Mouse (Mus musculus) intestine, embryonic 15.5 days (tissue): ENCODE results near the gene Srrm4. TPM values are rescaled to one million over a fixed set of nuclear protein-coding genes. Genes with fewer than 3 reads are reported as not detected.
A peak's percentile ranks its signal among the peaks of the same experiment; 100 is the strongest.

ENCODE experiments used
- ATAC-seq: fragments of 200-750 bp; cut with Nextera tagmentation; 2 replicates; pipeline ENCODE4 v1.8.0; 2017; ENCODE audit warnings: moderate TSS enrichment, moderate library complexity
- H3K27ac ChIP-seq: fragments of 300-500 bp; sonication (generic); 2 replicates; pipeline ENCODE4 v1.5.1; 2015; ENCODE audit warnings: mild to moderate bottlenecking, inconsistent platforms
- H3K27me3 ChIP-seq: fragments of 300-500 bp; sonication (generic); replicated peaks from 2 replicates; pipeline ENCODE4 v1.6.1; 2015; ENCODE audit warnings: inconsistent platforms
- H3K36me3 ChIP-seq: fragments of 300-500 bp; sonication (generic); 2 replicates; pipeline ENCODE4 v1.6.1; 2015; ENCODE audit warnings: inconsistent platforms
- H3K4me1 ChIP-seq: fragments of 300-500 bp; sonication (generic); replicated peaks from 2 replicates; pipeline ENCODE4 v1.6.1; 2015; ENCODE audit warnings: inconsistent platforms
- H3K4me2 ChIP-seq: fragments of 300-500 bp; sonication (generic); replicated peaks from 2 replicates; pipeline ENCODE4 v1.6.1; 2015; ENCODE audit warnings: mild to moderate bottlenecking, inconsistent platforms
- H3K4me3 ChIP-seq: fragments of 300-500 bp; sonication (generic); replicated peaks from 2 replicates; pipeline ENCODE4 v1.5.1; 2015; ENCODE audit warnings: inconsistent platforms
- H3K9ac ChIP-seq: fragments of 300-500 bp; sonication (generic); 2 replicates; pipeline ENCODE4 v1.6.1; 2015; ENCODE audit warnings: inconsistent platforms
- H3K9me3 ChIP-seq: fragments of 300-500 bp; sonication (generic); 2 replicates; pipeline ENCODE4 v1.6.1; 2016; ENCODE audit warnings: inconsistent platforms
- WGBS: fragments of 180-500 bp; shearing (Covaris S2); methylation state at CpG from one replicate; pipeline ENCODE4 v1.1.7; 2015; 5-methylcytosine and 5-hydroxymethylcytosine counted together
- polyA plus RNA-seq: library from polyadenylated mRNA; unstranded; fragments of >200 nt; fragmentation: Nextera tagmentation; extraction: Ambion mirVana; gene quantifications from 2 replicates; pipeline ENCODE4 v1.2.1, GENCODE M21; 2015

The Srrm4 gene
- polyA plus RNA-seq, 1 experiment from 2014 or later, result 1.5 TPM

GRCm38 (mm10) chr5:116407321-116407720 is 184.3 kb downstream of the Srrm4 start:
- no peaks in the 10 kb centered on the region for H3K27me3 ChIP-seq
- H3K9me3 ChIP-seq, result no peaks in the 10 kb centered on the region
- ATAC-seq, result peak; percentile 63
- H3K36me3 ChIP-seq, result no peaks in the 10 kb centered on the region
- H3K4me2 ChIP-seq, result 0 out of 2 replicates have a peak overlapping the region, but pooled peaks have one; percentile 11
- H3K9ac ChIP-seq, result no peak overlapping the region
- peaks cover 14% of the 10 kb centered on the region; the same call in 1 of the 2 replicates for H3K4me1 ChIP-seq
- 26% methylated on average over 3 of the region's 4 CpGs for WGBS
- H3K27ac ChIP-seq, result peak overlapping the region; percentile 62
- no peak overlapping the region for H3K4me3 ChIP-seq

GRCm38 (mm10) chr5:116406507-116406906 is 185.1 kb downstream of the Srrm4 start:
- 57% methylated on average over 3 of the region's 3 CpGs for WGBS
- Histone ChIP-seq H3K27ac (no peak overlapping the region), H3K4me1 (peaks cover 14% of the 10 kb centered on the region; the same call in 1 of the 2 replicates), H3K9ac (no peak overlapping the region), H3K9me3 (no peaks in the 10 kb centered on the region), H3K36me3 (no peaks in the 10 kb centered on the region), H3K27me3 (no peaks in the 10 kb centered on the region), H3K4me3 (no peak overlapping the region), H3K4me2 (no peak overlapping the region)
- no peak for ATAC-seq

- no peak overlapping the region for H3K4me2 ChIP-seq
- H3K27ac ChIP-seq, result no peak overlapping the region
- 100% methylated on average over 1 of the region's 1 CpGs for WGBS
- H3K9me3 ChIP-seq, result no peaks in the 10 kb centered on the region
- no peaks in the 10 kb centered on the region for H3K27me3 ChIP-seq
- ATAC-seq, result no peak
- H3K36me3 ChIP-seq, result no peaks in the 10 kb centered on the region
- no peak overlapping the region for H3K4me3 ChIP-seq
- H3K9ac ChIP-seq, result no peak overlapping the region
- H3K4me1 ChIP-seq, result peaks cover 13% of the 10 kb centered on the region; the same call in 1 of the 2 replicates
Observed at GRCm38 (mm10) chr5:116405934-116406333, 185.7 kb downstream of the Srrm4 start.

GRCm38 (mm10) chr5:116404063-116404462 is 187.6 kb downstream of the Srrm4 start:
- ATAC-seq, result no peak
- Histone ChIP-seq H3K9ac (no peak overlapping the region), H3K36me3 (no peaks in the 10 kb centered on the region), H3K27me3 (no peaks in the 10 kb centered on the region), H3K27ac (no peak overlapping the region), H3K4me1 (peaks cover 9% of the 10 kb centered on the region; the same call in 1 of the 2 replicates), H3K9me3 (no peaks in the 10 kb centered on the region), H3K4me3 (no peak overlapping the region), H3K4me2 (no peak overlapping the region)
- WGBS, result 85% methylated on average over 2 of the region's 2 CpGs

GRCm38 (mm10) chr5:116400801-116401200 is 190.8 kb downstream of the Srrm4 start:
- H3K27me3 ChIP-seq, result no peaks in the 10 kb centered on the region
- H3K27ac ChIP-seq, result no peak overlapping the region
- WGBS, result 85% methylated on average over 3 of the region's 3 CpGs
- no peak overlapping the region for H3K4me3 ChIP-seq
- no peak overlapping the region for H3K4me2 ChIP-seq
- no peaks in the 10 kb centered on the region for H3K36me3 ChIP-seq
- H3K4me1 ChIP-seq, result no peaks in the 10 kb centered on the region
- ATAC-seq, result no peak
- H3K9me3 ChIP-seq, result no peaks in the 10 kb centered on the region
- no peak overlapping the region for H3K9ac ChIP-seq

- WGBS, result 62% methylated on average over 8 of the region's 8 CpGs
Observed at GRCm38 (mm10) chr5:116400042-116400730, 191.4 kb downstream of the Srrm4 start.

GRCm38 (mm10) chr5:116396104-116396503 is 195.5 kb downstream of the Srrm4 start:
- WGBS, result 80% methylated on average over 5 of the region's 5 CpGs
- Histone ChIP-seq H3K27ac (no peak overlapping the region), H3K36me3 (no peaks in the 10 kb centered on the region), H3K4me3 (no peak overlapping the region), H3K9me3 (no peaks in the 10 kb centered on the region), H3K27me3 (no peaks in the 10 kb centered on the region), H3K9ac (no peak overlapping the region), H3K4me2 (no peak overlapping the region), H3K4me1 (no peaks in the 10 kb centered on the region)
- ATAC-seq, result no peak

More at GRCm38 (mm10) chr5:116400042-116400730, 191.4 kb downstream of the Srrm4 start:
- Histone ChIP-seq H3K4me3 (no peak overlapping the region), H3K9ac (no peak overlapping the region), H3K27ac (no peak overlapping the region), H3K36me3 (no peaks in the 10 kb centered on the region), H3K4me2 (no peak overlapping the region), H3K27me3 (no peaks in the 10 kb centered on the region), H3K9me3 (no peaks in the 10 kb centered on the region), H3K4me1 (no peaks in the 10 kb centered on the region)
- no peak for ATAC-seq

GRCm38 (mm10) chr5:116392603-116393002 is 199.0 kb downstream of the Srrm4 start:
- H3K27me3 ChIP-seq, result no peaks in the 10 kb centered on the region
- 0 out of 2 replicates have a peak, but pooled peaks cover 3% of the 10 kb centered on the region for H3K4me1 ChIP-seq
- ATAC-seq, result no peak
- H3K27ac ChIP-seq, result no peak overlapping the region
- H3K9ac ChIP-seq, result no peak overlapping the region
- no peak overlapping the region for H3K4me2 ChIP-seq
- WGBS, result 75% methylated on average over 9 of the region's 9 CpGs
- no peaks in the 10 kb centered on the region for H3K9me3 ChIP-seq
- no peaks in the 10 kb centered on the region for H3K36me3 ChIP-seq
- H3K4me3 ChIP-seq, result no peak overlapping the region

- no peaks in the 10 kb centered on the region for H3K9me3 ChIP-seq
- 52% methylated on average over 15 of the region's 15 CpGs for WGBS
- H3K36me3 ChIP-seq, result no peaks in the 10 kb centered on the region
- H3K27ac ChIP-seq, result no peak overlapping the region
- ATAC-seq, result no peak
- H3K4me3 ChIP-seq, result no peak overlapping the region
- no peak overlapping the region for H3K4me2 ChIP-seq
- no peaks in the 10 kb centered on the region for H3K27me3 ChIP-seq
- 0 out of 2 replicates have a peak, but pooled peaks cover 3% of the 10 kb centered on the region for H3K4me1 ChIP-seq
- H3K9ac ChIP-seq, result no peak overlapping the region
Observed at GRCm38 (mm10) chr5:116389856-116390542, 201.6 kb downstream of the Srrm4 start.

- Histone ChIP-seq H3K4me2 (no peak overlapping the region), H3K27me3 (no peaks in the 10 kb centered on the region), H3K4me1 (0 out of 2 replicates have a peak, but pooled peaks cover 3% of the 10 kb centered on the region), H3K4me3 (no peak overlapping the region), H3K36me3 (no peaks in the 10 kb centered on the region), H3K9ac (no peak overlapping the region), H3K27ac (no peak overlapping the region), H3K9me3 (no peaks in the 10 kb centered on the region)
- no peak for ATAC-seq
- WGBS, result 77% methylated on average over 4 of the region's 4 CpGs
Observed at GRCm38 (mm10) chr5:116389321-116389720, 202.3 kb downstream of the Srrm4 start.
